Mouse (Mus musculus): Measurements from ENCODE around the gene Eif2s3x.
A peak's percentile ranks its signal among the peaks of the same experiment; 100 is the strongest.
"Not testable (repeated sequence)": the region's sequence is repeated elsewhere in the genome, so short reads cannot be mapped to it uniquely, and the experiment has no call there.

The Eif2s3x gene

GRCm38 (mm10) chrX:94212597-94213321, at the start of gene Eif2s3x:
Gene Eif2s3x, minus strand, starts transcription at chrX:94212862.
- peak; percentile 63 to 81 for DNase-seq (ENCODE audit: low spot score in 2 of 2)

GRCm38 (mm10) chrX:94235601-94236000, 22.9 kb upstream of the Eif2s3x start:
- no peak for DNase-seq (ENCODE audit: low spot score in 2 of 2)

- DNase-seq (ENCODE audit: low spot score in 2 of 2), result no peak
These were observed 22.5 kb upstream of the Eif2s3x start for GRCm38 (mm10) chrX:94235190-94235555.

GRCm38 (mm10) chrX:94234532-94235189, 22.0 kb upstream of the Eif2s3x start, which contains the start of gene Klhl15:
Gene Klhl15, plus strand, starts transcription at chrX:94234599.
- peak; percentile 60 to 79 for DNase-seq (ENCODE audit: low spot score in 2 of 2)

- no peak for DNase-seq (ENCODE audit: low spot score in 2 of 2)
These were observed 21.4 kb upstream of the Eif2s3x start for GRCm38 (mm10) chrX:94233936-94234531.

- no peak for DNase-seq (ENCODE audit: low spot score in 2 of 2)
These were observed 20.8 kb upstream of the Eif2s3x start for GRCm38 (mm10) chrX:94233432-94233831.

GRCm38 (mm10) chrX:94213384-94213783, 722 bp upstream of the Eif2s3x start:
- DNase-seq (ENCODE audit: low spot score in 2 of 2), result no peak

GRCm38 (mm10) chrX:94212264-94212596, 432 bp downstream of the Eif2s3x start:
- DNase-seq (ENCODE audit: low spot score in 2 of 2), result peak in 1 of 2 experiments; percentile 46

GRCm38 (mm10) chrX:94197789-94198188, 14.9 kb downstream of the Eif2s3x start:
- DNase-seq (ENCODE audit: low spot score in 2 of 2), result peak in 1 of 2 experiments; percentile 13

- DNase-seq (ENCODE audit: low spot score in 2 of 2), result not testable (repeated sequence)
These were observed 18.8 kb downstream of the Eif2s3x start for GRCm38 (mm10) chrX:94193901-94194300.

- DNase-seq (ENCODE audit: low spot score in 2 of 2), result no peak
These were observed 27.5 kb downstream of the Eif2s3x start for GRCm38 (mm10) chrX:94185156-94185555.

- no peak for DNase-seq (ENCODE audit: low spot score in 2 of 2)
These were observed 28.8 kb downstream of the Eif2s3x start for GRCm38 (mm10) chrX:94183814-94184213.

GRCm38 (mm10) chrX:94177715-94178340, 34.8 kb downstream of the Eif2s3x start:
- DNase-seq (ENCODE audit: low spot score in 2 of 2), result peak; percentile 64 to 93

- DNase-seq (ENCODE audit: low spot score in 2 of 2), result no peak
These were observed 43.3 kb downstream of the Eif2s3x start for GRCm38 (mm10) chrX:94169348-94169747.

GRCm38 (mm10) chrX:94152251-94152830, 60.3 kb downstream of the Eif2s3x start:
- DNase-seq (ENCODE audit: low spot score in 2 of 2), result no peak

GRCm38 (mm10) chrX:94150471-94150870, 62.2 kb downstream of the Eif2s3x start:
- DNase-seq (ENCODE audit: low spot score in 2 of 2), result no peak

- no peak for DNase-seq (ENCODE audit: low spot score in 2 of 2)
These were observed 70.5 kb downstream of the Eif2s3x start for GRCm38 (mm10) chrX:94142004-94142771.

GRCm38 (mm10) chrX:94140080-94140479, 72.6 kb downstream of the Eif2s3x start:
- no peak for DNase-seq (ENCODE audit: low spot score in 2 of 2)

Measured in urinary bladder, adult 18-20 months (tissue).